Mouse (Mus musculus) R1 (cell line): Measurements from ENCODE around the gene Rer1.
A peak's percentile ranks its signal among the peaks of the same experiment; 100 is the strongest.

Experiments used
- DNase-seq: peaks from one replicate; pipeline ENCODE4 v3.0.0-alpha.2; 2018; ENCODE audit warnings: low read depth, low spot score

The Rer1 gene

DNA sequence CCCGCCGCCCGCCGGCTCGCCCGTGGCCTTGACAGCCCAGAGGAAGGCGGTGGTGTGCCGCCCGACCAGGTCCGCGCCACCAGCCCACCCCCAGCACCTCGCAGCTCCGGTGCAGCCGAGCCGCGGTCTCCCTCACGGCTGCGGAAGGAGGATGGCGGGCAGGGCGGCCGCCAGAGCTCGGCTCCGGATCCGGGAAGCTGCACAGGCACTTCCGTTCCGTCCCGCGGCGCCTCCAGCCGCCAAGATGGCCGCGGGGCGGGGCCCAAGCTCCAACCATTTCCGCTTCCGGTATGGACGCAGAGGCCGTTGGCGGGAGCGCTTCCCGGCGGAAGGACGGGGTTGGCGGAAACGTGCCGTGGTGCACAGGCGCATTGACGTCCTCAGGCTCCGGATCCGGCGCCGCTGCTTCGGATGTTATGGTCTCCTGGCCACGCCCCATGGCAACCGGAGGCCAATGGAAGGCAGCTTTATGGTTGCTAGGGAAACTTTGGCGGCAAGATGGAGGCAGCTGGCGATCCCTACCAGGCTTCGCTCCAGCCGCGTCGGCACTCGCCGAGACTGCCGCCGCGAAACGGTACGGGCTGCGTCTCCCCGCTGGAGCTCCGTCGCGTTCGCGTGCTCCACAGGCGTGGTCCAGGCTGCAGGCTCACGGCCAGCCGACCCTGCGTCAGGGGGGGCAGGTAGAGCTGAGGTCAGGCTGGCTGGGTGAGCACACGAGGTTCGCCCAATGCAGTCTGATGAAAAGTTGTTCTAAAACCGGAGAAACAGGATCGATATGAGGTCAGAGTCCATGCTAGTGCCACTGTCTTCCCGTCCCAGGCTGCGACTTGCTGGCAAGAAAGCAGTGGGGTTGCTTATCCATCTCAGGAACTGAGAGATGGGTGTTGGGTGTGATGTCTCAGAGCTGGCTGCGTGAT lies at the start of gene Rer1, which contains the start of gene Morn1:
Gene Rer1 (minus strand): TSS at position 275 of the 917 bp plus-strand sequence.
Gene Morn1 (plus strand): TSS at position 470 of the 917 bp plus-strand sequence.
- DNase-seq, result peak; percentile 99

DNA sequence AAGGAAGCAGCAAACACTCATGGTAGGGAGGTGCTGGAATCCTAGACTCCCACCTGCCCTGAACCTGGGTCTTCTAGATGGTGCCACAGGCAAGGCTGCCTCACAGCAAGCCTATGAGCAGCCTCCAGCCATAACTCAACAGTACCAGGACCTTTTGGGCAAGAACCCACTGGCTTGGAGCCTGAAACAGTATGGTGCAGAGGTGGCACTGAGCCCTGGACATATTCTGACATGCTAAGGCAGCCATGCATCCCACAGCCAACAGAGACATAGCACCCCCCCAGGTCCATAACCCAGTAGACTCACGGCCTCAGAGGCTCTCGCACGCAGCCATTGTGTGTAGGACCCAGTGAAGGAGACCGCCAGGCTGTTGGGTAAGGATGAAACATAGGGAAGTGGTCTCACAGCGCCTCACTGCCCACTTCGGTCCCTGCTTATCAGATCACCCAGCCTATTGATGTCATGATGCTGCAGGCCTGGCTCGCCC lies 48.5 kb upstream of the Rer1 start:
- DNase-seq, result no peak

DNA sequence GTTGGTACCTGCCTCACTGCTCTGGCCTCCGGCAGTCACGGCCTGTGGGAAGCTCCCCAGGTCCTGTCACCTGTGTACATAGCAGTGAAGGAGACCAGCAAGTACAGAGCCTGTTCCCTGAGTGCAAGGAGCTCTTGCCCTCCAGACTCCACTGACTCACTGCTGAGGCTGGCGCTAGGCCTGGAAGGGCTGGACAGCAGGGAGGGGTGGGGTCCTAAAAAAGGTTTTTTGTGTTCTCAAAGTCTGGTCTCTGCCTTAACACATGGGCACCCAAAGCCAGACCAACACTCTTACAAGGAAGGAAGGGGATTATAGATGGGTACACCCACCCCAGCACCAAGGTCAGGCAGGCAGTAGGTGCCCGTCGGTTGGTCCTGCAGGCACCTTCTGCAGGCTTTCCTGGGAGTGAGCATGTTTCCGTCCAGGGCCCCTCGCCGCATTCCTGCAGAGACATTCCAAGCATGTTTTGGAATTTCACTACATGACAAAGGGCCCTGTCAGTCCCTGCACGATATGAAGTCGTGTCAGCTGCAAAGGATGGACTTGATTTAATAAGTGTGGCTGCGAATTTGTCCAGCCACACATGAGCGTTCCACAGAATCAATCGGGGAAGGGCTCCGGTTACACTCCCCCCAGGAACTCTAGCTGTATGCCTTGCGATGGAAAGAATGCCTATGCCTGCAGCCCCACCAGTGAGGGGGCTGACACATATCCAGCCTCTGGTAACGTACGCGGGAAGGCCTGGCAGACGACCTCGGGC lies 47.7 kb upstream of the Rer1 start:
- DNase-seq, result no peak

DNA sequence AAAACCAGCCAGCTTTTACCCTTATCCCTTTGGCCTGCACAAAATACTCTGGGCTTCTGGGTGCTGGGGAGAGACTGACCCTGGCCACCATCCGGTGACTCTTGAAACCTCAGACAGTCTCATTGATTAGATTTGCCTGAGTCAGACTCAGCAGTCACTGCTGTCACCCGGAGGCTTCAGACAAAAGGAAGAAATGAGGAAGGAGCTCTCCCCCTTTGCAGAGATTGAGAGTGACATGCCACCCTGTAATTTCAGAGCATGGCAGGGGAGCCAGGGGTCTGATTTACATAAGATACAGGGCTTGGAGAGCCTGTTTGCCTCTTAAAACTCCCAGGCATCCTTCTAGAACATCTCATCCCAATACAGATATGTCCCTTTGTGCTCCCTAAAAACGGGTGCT lies 47.0 kb upstream of the Rer1 start:
- no peak for DNase-seq

DNA sequence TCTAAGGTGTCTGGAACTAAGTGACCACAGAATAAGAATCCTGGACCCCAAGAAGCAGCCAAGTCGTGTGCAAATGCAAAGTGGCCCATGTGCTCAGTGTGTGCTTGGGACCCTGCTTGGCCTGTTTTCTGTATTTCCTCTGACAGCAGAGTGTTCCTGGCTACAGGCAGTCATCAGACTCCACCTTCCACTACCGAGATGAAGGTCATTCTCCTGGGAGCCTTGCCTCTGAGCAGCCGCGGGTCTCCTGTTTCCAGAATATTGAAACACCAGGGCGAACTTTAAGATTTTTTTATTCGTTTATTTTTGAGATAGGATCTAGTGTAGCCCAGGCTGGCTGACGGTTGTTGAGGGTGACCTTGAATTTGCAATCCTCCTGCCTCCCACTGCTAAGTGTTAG lies 44.4 kb upstream of the Rer1 start:
- no peak for DNase-seq

DNA sequence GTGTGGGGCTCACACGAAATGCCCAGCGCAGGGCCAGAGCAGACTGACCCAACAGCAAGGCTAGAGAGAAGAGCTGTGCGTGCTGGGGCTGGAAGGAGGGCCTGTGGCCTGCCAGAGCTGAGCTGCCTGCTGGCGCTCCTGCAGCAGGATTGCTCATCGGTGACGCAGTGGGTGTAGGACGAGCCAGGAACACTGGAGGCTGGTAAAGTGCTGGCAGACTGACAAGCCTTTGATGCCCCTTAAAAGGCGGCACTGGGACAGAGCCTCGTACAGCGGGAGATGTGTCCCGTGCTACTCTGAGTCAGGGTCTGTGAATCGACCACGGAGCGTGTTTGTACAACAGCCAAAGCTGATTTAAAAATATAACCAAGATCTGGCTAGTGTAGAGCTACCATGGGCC lies 43.8 kb upstream of the Rer1 start:
- DNase-seq, result no peak

DNA sequence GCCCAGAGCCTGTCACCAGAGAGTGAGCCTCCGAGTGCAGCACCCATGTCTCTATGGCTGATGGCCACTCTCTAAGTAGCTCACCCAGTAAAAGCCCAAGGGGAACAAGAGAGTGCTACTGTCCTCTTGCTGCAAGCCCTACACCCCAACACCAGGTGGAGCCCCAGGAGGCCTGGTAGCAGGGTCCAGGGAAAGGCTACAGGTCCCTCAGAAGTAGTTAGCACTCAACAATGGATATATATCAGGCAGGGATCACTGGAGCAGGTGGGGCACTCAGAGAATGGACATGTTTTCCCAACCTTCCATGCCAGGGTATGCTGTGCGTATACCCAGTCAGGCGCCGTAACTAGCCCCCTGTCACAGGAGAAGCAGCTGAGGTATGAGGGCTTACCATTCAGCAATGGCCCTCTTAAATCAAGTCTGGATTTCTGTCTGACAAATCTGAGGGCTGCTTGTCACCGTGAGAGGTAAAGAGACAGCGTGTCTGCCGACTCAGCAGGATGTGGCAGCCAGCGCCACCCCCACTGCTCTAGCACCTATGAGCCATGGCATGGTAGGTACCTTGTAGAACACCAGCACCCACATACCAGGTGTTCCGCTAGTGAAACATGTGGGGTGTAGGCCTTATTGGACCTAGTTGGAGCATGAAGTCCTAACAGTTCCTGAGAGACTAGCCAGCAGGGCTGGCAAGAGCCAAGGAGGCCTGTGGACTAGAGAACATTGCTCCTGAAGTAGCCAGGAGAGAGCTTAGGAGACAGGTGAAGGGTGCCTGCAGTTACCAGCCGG lies 43.1 kb upstream of the Rer1 start:
- peak; percentile 41 for DNase-seq

DNA sequence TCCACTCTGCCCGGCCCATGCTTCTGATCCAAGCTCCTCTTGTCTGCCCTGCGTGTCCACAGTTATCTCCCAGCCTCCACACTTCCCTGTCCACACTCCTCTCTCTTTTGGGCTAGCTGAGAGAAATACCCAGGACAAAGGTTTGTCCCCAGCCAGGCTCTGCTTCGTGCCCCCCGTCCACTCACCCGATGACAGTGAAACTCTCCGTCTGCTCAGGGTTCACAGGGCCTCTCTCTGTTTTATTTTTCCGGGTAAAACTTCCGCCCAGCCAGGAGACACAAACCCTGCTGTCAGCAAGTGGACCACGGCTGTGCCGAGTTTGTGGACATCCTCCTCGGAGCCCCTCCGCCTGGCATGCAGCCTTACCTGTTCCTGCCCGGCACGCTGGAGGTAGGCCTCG lies 42.2 kb upstream of the Rer1 start:
- DNase-seq, result no peak

DNA sequence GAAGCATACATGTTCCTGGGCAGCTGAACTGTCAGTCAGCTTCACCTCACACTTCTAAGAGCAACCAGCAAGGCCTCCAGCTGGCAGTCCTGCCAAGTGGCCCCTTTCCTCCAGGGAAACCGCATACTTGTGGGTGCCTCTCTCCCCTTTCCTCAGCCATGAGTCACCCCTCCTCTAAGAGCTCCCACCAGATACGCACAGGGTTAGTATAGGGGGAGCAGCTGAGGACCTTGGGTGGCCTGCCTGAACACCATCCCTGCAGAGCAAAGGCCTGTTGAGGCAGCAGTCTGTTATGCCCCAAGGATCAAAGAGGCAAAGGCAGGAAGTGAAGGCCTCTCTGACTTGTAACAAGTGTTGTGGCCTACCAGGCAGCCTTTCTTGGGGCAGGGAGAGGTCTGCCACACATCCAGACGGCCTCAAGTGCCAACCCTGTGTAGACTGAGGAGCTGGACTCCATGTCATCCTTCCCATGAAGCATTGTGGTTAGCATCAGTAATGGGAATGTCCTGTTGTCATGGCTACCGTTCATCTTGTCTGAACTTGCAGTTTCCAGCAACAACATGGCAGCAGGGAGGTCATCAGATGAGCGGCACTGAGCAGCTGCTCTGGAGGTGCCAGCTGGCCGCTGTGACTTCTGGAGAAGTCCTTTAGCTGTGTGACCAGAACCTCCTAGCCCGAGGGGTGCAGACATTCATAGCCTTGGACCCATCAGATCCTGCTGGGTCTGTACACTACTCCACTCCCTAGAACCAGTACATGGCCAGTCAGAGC lies 40.6 kb upstream of the Rer1 start:
- DNase-seq, result peak; percentile 41

DNA sequence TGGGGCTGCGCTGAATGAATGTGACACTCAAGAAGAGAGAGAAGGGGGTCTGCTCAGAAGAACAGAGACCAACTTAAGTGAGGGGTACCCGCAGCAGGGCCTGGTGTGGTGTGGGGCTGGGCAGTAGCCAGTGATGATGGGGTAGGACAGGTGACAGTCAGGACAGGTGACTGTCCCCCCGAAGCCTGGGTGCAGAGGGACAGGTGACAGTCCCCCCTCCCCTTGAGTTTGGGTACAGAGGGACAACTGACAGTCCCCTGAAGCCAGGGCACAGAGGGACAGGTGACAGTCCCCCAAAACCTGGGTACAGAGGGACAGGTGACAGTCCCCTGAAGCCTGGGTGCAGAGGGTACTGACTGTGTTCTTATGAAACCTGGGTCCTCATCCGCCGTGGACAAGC lies 40.0 kb upstream of the Rer1 start:
- no peak for DNase-seq

DNA sequence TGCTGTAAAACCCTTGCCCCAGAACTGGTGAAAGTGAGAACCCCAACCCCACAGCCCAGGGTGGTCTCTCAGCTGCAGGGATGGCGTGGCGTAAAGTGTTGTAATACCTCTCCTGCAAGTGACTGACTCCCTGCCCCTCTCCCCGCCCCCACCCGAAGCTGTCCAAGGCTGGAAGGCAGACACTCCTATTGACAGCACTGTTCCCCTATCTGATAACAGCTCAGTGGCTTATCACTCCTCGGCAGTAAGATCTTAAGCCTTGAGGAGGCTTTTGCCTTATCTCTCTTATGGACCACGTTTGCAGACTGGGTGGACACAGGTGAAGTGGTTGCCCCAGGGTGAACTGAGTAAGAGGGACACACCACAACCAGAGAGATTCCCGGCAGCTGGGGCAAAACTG lies 39.1 kb upstream of the Rer1 start:
- DNase-seq, result no peak

DNA sequence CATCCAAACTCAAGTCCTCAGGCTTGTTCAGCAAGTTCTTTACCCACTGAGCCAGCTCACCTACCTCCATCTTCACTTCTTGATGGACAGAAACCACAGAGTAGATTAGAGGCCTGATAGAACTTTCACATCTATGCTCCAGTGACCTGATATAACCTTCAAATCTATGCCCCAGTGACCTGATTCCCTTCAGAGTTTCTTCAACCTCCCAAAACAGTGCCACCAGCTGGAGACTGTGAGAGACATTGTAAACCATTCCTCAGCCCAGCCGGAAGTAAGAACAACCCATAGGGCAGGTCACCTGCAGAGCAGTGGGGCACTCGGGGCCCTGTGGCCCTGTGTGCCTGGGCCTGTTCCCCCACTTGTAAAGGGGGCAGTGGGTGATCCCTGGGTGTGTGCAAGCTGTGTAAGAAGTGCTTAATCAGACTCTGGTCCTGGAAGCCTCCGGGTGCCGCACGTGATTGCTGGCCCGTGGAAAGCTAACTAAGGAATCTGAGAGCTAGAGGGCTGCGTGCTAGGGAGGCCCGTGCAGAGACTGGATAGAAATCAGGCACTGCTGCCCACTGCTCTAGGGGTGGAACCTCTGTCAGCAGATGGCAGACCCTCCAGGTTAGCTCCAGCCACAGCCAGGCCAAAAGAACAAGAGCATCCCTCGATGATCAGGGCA lies 37.8 kb upstream of the Rer1 start:
- DNase-seq, result peak; percentile 56

DNA sequence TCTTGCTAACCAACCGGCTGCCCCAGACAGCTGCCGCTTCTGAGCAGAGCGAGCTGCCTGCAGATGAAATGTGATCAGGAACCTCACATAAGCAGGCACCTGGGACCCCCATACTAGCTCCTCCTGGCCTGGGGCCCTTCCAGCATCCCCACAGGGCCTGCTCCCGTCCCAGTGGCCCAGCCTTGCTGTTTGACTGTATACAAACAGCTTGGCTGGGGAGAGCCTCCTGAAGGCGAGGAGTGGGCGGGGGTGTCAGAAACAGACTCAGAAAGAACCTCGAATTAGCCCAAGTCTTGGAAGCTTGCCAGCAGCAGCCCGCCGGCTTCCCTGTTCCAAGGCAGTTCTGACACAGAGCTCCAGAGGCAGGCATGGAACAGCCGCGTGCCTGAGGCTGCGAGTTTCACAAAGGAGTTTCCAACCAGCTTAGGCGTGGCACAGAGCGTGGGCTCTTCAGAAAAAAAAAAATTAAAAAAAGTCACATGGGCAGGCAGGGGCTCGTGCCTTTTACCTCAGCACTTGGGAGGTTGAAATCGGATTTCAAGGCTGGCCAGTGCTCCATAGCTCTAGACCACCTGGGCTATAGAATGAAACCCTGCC lies 36.4 kb upstream of the Rer1 start:
- peak; percentile 82 for DNase-seq

DNA sequence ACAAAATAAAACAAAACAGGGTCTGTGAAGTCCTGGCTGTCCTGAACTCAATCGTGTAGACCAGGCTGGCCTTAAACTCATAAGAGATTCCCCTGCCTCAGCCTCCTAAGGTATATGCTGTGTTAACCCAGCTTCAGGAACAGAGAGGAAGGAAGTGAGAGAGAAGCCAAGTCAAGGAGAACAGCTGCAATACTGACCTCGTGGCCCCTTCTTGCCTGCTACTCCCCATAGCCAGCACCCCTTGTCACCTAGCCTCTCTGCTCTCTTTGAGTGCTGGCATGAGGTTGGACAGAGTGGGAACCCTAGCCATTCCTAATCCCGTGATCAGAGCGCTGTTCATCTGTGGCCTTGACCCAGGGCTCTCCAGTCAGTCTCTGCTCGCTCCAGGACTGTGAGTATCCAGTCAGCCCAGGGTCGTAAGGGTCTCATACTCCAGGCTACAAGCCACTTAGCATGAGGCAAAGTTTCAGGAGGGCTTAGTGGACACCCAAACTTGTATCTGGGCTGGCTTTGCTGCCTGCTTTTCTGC lies 35.8 kb upstream of the Rer1 start:
- DNase-seq, result no peak

DNA sequence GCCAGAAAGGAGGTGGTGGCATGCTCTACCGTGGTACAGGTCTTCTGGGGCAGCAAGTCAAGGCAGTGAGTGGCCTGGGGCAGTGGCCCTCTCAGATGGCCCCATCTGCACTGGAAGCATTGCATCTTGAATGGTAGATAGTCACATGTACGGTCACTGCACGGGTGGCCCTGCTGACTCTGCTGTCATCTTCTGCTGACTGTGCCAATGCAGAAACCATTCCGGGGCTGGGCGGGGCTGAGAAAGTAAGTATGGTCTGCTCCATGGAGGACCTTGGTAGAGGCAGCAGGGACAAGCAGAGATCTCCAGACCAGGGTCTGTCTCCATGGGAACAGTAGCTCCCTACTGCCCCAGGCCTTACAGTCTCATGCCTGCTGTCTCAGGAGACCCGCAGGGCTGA lies 35.0 kb upstream of the Rer1 start:
- DNase-seq, result peak; percentile 46

DNA sequence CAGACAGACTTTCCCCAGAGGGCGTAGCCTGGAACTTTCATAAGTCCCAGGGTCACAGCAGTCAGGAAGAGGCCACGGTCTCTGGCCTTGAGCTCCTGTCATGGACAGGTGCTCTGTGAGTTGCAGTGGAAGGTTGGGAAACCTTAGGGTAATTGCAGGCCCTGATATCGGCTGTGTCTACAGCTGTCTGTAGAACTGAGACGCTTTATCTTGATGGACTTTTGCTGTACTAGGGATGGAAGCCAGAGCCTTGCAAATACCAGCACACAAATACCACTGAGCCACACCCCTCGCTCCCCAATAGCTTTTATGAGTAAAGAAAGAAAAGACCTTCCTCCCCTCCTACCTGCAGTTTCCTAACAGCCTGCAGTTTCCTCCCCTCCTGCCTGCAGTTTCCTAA lies 34.4 kb upstream of the Rer1 start:
- DNase-seq, result peak; percentile 70

DNA sequence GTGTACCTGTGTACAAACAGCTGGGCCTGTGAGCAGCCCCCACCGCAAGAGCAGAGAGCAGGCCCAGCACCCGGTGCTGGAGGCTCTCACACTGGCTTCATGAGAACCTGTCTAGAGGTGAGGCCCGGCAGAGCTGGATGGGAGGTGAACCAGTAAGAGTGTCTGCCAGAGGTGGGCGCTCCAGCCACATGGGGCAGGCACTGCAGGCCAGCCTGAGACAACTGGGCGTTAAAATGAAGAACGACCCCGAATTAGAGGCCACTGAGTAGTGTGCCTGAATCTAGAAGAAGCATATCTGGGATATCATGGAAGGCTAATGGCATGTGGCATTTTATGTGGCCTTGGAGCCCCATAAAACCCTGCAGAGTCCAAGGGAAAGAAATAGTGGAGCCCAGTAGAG lies 33.9 kb upstream of the Rer1 start:
- no peak for DNase-seq

DNA sequence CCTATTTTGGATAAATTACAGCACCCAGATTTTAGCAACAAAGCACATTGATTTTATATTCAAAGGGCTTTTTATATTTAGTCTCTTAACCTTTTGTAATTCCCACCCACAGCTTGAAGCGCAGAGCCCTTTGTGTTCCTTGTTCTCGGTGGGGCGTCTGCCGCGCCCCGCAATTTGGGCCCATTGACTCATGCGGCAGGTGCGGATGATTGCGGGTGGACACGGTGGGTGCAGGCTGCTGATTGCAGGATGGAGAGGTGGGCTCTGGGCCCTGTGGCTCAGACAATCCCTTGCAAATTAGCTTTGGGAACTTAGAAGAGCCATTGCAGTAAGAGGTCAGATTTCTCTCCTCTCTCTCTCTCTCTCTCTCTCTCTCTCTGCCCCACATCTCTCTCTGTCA lies 32.1 kb upstream of the Rer1 start:
- peak; percentile 29 for DNase-seq

DNA sequence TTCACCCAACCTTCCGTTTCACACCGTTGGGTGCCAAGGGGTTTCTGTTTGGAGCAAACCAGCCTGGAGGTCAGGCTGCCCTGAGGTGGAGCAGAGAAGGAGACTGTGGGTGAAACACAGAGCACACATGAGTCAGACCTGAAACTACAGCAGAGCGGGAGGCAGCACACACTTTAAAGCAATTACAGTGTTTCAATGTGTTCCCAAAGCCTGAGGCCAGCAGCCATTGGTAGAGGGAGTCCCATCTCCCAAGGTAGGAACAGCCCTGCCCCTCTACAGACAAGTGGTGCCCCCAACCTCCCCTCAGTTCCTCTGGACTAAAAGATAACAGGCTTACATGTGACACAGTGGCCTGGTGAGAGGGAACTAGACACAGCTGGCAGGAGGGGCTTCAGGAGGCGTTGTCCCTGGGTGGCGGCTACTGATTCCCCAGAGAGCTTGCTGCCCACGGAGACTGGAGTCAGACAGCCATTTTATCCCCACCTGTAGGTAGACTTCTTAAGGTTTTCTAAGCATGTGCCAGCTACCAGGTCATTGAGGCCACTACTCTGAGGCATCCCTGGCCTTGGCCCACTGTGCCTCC lies 31.3 kb upstream of the Rer1 start:
- no peak for DNase-seq
